Mouse (Mus musculus) olfactory bulb, adult 2 months (tissue): Measurements from ENCODE around the gene Hoxd3. TPM values are rescaled to one million over a fixed set of nuclear protein-coding genes. Genes with fewer than 3 reads are reported as not detected.

Experiments
- H3K27ac ChIP-seq: fragments of 200-500 bp; 2 replicates; pipeline ENCODE4 v1.5.1; 2012; ENCODE audit warnings: low read depth, low read length; ENCODE audit not compliant: insufficient read depth
- H3K4me1 ChIP-seq: fragments of 200-500 bp; 2 replicates; pipeline ENCODE4 v1.6.1; 2012; ENCODE audit warnings: low read length; ENCODE audit not compliant: control insufficient read depth, insufficient read depth
- H3K4me3 ChIP-seq: fragments of 200-500 bp; 2 replicates; pipeline ENCODE4 v1.5.1; 2012; ENCODE audit warnings: mild to moderate bottlenecking, low read depth, low read length, moderate library complexity; ENCODE audit not compliant: insufficient read depth
- CTCF ChIP-seq: fragments of 200-500 bp; IDR thresholded peaks from 2 replicates; pipeline ENCODE4 v1.5.1; 2012; ENCODE audit warnings: low read depth, mild to moderate bottlenecking, low read length, moderate library complexity; ENCODE audit not compliant: insufficient read depth
- POLR2A ChIP-seq: fragments of 200-500 bp; IDR thresholded peaks from 2 replicates; pipeline ENCODE4 v1.6.1; 2012; ENCODE audit warnings: mild to moderate bottlenecking, low read depth, low read length, moderate library complexity; ENCODE audit not compliant: insufficient read depth
- WGBS: fragments of 180-500 bp; shearing (Covaris S2); methylation state at CpG from one replicate; pipeline ENCODE4 v1.1.7; 2018; 5-methylcytosine and 5-hydroxymethylcytosine counted together
- polyA plus RNA-seq: library from polyadenylated mRNA; stranded (reverse); fragments of >200 nt; gene quantifications from 2 replicates; pipeline ENCODE4 v1.2.4, GENCODE M21; 2012; ENCODE audit warnings: low replicate concordance; ENCODE audit not compliant: missing spikeins, insufficient read depth, insufficient read length

Hoxd3 gene
- polyA plus RNA-seq, 1 experiment: not detected

DNA sequence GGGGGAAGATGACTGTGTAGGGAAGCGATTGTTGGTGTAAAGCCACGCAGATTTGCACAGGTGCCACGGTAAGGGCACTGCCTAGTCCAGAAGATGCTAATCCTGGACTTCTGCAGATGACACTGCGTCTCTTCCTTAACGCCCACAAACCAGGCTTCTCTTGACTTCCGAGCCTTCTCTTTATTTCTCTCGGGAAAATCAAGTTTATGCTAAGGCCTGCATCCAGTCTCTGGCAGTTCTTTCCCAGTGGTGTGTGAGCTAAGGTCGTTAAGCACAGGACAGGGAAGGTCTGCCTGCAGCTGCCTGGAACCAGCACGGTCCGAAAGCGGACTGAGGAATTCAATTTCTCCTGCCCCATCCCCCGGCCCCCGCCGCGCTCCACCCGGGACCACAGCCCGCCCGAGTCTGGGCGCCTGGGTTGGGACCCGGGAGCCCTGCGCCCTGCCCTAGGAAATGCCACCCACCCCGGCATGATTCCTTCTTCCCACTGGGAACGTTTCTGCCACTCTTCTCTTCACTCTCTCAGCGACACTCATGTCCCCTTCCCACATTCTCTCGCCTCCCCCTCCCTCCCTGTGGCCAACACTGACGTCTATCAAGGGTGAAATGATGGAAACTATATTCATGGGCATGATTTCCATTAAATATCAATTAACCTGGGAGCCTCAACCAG lies 7.9 kb upstream of the Hoxd3 start:
- Histone ChIP-seq H3K4me3 (no peak overlapping the region), H3K27ac (no peak overlapping the region), H3K4me1 (0 out of 2 replicates have a peak, but pooled peaks cover 3% of the 10 kb centered on the region)
- TF ChIP-seq CTCF (no peak), POLR2A (no peak)
- WGBS: 4% methylated on average over 26 of the region's 26 CpGs

DNA sequence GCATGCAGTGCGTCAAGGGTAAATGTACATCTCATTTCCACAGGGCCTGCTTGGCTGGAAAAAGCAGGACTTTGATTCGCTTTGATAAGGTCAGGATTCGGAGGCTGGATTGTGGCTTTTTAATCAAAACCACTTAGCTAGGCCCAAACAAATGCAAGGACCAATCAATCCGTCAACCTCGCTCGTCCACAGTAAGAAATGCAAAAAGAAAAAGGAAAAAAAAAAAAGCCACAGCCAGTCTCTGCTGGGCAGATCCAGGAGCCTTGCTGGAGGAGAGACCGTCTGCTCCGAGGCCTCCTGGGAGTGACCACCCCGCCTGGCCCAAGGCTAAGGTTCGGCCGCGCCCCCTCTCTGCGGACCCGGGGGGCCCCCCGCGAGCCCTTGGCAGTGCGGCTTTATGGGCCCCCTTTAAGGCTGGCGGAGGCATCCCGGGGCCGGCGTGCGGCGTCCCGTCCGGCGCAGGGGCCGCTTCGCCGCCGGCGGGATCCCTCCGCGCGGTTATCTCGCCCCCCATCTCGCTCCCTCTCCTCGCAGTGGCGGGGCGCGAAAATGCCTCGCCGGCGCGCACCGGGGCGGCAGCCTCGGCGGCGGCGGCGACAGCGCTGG lies 7.2 kb upstream of the Hoxd3 start, which contains the start of gene Hoxd8:
TSS of gene Hoxd8 (plus strand) at position 223 of the 606 bp plus-strand sequence.
- H3K4me3 ChIP-seq: peak within 1 kb of the TSS; percentile 13; the same call in 1 of the 2 replicates
- no peak within 1 kb of the TSS for H3K27ac ChIP-seq
- H3K4me1 ChIP-seq: 0 out of 2 replicates have a peak, but pooled peaks cover 3% of the 10 kb centered on the region
- WGBS: 2% methylated on average over 48 of the region's 52 CpGs
- TF ChIP-seq POLR2A: no peak
- no peak for TF ChIP-seq CTCF

DNA sequence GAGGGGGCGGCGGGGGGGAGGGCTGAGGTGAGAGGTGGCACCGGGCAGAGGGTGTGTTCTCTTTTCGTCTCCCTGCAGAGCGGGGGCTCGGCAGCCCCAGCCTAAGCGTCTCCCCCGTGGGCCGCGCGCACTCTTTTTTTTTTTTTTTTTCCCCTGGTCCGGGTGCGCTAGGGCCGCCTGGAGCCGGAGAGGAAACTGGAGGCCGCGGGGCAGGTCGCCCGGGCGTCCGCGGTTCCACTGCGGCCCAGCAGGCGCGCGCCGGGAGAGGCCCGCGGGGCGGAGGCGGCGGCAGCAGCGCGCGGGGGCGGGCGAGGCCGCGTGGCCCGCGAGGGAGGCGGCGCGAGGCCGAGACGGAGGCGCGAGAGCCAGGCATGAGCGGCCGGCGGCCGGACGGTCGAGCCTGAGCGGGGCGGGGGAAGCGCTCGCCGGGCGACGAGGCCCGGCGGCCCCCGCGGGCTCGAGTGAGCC lies 6.7 kb upstream of the Hoxd3 start:
- H3K4me1 ChIP-seq: 0 out of 2 replicates have a peak, but pooled peaks cover 3% of the 10 kb centered on the region
- 5% methylated on average over 60 of the region's 66 CpGs for WGBS
- TF ChIP-seq CTCF (no peak), POLR2A (no peak)
- peak overlapping the region; percentile 13; the same call in 1 of the 2 replicates for H3K4me3 ChIP-seq
- H3K27ac ChIP-seq: no peak overlapping the region

DNA sequence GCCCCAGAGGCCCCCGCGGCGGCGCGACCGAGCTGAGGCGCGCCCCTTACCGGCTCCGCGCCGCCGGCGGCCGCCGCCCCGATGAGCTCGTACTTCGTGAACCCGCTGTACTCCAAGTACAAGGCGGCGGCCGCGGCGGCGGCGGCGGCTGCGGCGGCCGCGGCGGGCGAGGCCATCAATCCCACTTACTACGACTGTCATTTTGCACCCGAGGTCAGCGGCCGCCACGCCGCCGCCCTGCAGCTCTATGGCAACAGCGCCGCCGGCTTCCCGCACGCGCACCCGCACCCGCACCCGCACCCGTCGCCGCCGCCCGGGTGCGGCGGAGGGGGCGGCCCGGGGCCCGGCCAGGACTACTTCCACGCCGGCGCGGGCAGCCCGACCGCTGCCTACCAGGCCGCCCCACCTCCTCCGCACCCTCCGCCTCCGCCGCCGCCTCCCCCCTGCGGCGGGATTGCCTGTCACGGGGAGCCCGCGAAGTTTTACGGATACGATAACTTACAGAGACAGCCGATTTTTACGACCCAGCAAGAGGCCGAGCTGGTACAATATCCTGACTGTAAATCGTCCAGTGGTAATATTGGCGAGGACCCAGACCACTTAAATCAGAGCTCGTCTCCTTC lies 6.1 kb upstream of the Hoxd3 start:
- TF ChIP-seq POLR2A (no peak), CTCF (no peak)
- Histone ChIP-seq H3K4me1 (0 out of 2 replicates have a peak, but pooled peaks cover 3% of the 10 kb centered on the region), H3K27ac (no peak overlapping the region), H3K4me3 (peak overlapping the region; percentile 13; the same call in 1 of the 2 replicates)
- under 1% methylated on average over 85 of the region's 85 CpGs for WGBS

DNA sequence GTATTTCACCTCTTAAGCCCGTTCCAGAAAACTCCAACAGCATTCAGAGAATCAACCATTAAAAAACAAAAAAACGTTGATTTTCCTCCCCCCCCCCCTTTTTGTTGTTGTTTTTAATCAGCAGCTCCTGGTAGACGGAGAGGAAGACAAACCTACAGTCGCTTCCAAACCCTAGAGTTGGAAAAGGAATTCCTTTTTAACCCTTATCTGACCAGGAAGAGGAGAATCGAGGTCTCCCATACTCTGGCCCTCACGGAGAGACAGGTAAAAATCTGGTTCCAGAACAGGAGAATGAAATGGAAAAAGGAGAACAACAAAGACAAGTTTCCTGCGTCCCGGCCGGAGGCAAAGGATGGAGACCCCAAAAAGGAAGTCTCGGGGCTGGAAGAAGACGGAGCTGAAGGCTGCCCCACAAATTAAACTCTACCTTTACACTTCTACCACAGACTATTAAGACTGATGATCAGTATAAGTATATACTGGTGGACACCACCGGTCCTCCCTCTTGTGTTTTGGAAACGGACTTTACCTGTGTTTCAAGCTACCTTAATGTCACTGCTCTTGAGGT lies 5.2 kb upstream of the Hoxd3 start:
- H3K27ac ChIP-seq: no peak overlapping the region
- no peak for TF ChIP-seq CTCF
- no peak for TF ChIP-seq POLR2A
- H3K4me3 ChIP-seq: no peak overlapping the region
- 4% methylated on average over 13 of the region's 13 CpGs for WGBS
- 0 out of 2 replicates have a peak, but pooled peaks cover 3% of the 10 kb centered on the region for H3K4me1 ChIP-seq

DNA sequence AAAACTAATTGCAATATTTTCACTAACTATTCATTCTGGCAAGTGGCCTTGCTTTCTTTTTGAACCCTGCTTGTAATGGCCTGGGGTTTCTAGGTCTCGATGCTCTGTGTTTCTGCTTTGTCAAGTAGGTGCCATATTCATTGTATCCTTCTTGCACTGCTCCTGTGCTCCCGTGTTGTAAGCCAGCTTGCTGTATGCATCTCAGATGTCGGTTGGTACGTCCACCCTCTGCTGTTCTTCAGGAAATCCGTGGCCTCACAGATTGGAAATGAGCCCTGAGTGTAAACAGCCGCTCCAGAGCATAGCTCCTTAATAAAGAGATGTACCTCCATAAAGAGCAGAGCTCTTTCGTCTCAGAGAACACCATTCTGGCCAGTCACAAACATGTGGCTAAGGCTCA lies 4.1 kb upstream of the Hoxd3 start:
- H3K4me1 ChIP-seq: peaks cover 10% of the 10 kb centered on the region; the same call in 1 of the 2 replicates
- H3K27ac ChIP-seq: no peak overlapping the region
- H3K4me3 ChIP-seq: no peak overlapping the region
- 14% methylated on average over 7 of the region's 7 CpGs for WGBS
- no peak for TF ChIP-seq POLR2A
- no peak for TF ChIP-seq CTCF

DNA sequence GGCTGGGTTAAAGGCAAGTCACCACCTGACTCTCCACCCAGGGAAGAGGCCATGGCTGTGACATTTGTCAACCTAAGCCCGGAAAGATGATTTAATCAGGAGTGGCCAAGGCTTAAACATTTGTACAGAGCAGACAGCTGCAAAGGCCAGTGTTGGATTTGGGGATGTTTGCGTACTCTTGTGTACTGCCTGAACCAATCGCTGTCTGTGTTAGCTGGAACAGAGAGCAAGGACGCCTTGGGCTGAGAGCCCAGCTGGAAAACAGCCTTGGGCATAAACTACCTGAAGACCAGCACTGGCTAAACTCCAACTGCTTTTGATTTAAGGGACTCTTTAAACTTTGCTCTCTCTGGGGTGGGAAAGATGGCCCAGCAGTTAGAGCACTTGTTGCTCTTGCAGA lies 3.1 kb upstream of the Hoxd3 start:
- no peak overlapping the region for H3K4me3 ChIP-seq
- H3K4me1 ChIP-seq: peaks cover 10% of the 10 kb centered on the region; the same call in 1 of the 2 replicates
- no peak for TF ChIP-seq CTCF
- no peak for TF ChIP-seq POLR2A
- no peak overlapping the region for H3K27ac ChIP-seq
- WGBS: 8% methylated on average over 4 of the region's 4 CpGs

DNA sequence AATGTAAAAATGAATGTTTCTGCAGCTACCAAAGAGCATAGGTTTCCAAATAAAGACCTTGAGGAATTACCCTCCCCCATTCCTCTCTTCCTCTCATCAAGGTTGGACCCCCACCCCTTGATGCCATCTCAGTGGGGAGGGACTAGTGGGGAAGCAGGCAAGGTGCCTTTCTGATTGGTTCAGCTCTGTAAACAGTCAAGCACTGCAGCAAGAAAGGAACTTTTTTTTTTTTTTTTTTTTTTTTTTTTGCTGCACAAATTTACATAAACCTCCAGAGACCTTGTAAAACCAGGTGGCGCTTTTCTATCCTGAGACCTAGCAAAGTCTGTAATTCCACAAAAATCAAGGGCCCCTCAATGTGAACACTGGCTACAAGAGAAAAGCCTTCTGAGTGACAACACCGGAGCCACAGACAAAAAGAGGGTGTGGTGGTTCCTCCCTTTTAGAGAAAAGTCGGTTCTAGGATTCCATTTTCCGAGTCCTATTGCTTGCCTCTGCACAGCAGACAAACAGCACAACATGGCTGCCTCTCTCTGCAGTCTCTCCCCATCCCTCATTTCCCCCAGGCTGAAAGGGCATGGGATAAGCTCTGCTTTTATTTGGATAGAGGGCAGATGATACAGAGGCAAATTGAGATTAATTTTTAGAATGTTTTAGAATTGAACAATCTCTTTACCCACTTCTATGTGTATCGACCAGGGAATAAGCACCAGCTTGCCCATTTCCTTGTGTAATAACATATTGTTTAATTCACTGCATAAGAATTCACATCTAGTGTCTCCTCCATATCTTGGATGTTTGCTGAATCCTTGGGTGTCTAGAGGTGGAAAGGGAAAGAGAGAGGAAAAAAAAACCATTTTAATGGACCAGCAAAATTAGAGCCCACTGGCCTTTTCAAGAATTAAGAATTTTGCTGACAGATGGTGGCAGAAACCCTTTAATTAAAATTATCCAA lies 2.0 kb upstream of the Hoxd3 start:
- H3K27ac ChIP-seq: no peak overlapping the region
- TF ChIP-seq POLR2A: no peak
- no peak for TF ChIP-seq CTCF
- H3K4me3 ChIP-seq: no peak overlapping the region
- 5% methylated on average over 5 of the region's 5 CpGs for WGBS
- peaks cover 10% of the 10 kb centered on the region; the same call in 1 of the 2 replicates for H3K4me1 ChIP-seq
